Mouse (Mus musculus): ENCODE measurements around the gene Bglap2.

GRCm38 (mm10) chr3:88415668-88416067 lies 37.2 kb upstream of the Bglap2 start:
- no peak for TF ChIP-seq GATA1 (IDR thresholded peaks at IDR 0.05; ENCODE audit: borderline replicate concordance, low read length)
- TF ChIP-seq FLI1 (IDR thresholded peaks at IDR 0.05; ENCODE audit: low read length), result no peak
